Mouse (Mus musculus) lung, postnatal 25 days (tissue): ENCODE measurements around the gene Cavin3.
A peak's percentile ranks its signal among the peaks of the same experiment; 100 is the strongest.
"Not testable (repeated sequence)": the region's sequence is repeated elsewhere in the genome, so short reads cannot be mapped to it uniquely, and the experiment has no call there.

ENCODE experiments used
- DNase-seq: peaks from one replicate; pipeline ENCODE4 v3.0.0; 2022; ENCODE audit warnings: low spot score

The Cavin3 gene

DNA sequence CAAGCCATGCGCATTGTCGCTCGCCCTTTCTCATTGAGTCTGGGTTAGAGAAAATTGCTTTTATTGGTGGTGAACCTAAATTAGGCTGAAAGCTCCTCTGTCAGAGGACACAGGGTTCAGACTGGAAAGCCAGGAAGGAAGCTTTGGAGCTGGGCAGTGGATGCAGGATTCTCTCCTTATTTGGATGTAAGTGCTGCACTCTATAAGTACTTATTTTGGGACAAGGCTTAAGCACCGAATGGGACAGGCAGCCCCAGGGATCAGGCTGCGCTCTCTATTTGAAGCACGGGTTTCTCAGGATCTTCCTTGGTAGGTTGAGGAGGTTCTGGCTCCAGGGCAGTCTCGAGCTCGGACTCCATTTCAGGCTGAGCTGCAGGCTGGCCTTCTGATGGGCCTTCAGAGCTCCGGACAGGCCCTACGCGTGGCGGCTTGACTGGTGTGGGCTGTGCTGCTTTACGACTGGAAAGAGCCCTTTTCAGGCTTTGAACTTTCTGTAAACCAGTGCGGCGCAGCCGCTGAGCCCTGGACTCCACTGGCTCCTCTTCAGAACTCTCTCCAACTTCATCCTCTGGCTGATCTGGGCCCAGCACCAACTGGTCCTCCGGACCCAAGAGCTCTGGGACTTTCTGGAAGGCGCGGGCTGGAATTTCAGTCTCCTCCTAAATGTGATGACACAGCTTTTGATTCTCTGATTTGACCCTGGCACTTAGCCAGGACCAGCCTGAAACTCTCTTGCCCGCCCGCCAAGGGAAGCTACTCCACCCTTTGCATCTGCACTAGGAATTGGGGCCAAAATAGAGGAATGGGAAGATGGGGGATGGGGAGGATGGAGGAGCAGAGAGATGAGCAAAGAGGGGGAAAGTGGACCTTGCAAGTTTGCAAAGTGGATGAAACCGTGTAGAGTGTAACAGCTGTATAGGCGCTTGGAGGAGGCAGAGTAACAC is 1.3 kb downstream of the Cavin3 start:
- DNase-seq = peak; percentile 53

- DNase-seq = no peak
Observed at GRCm38 (mm10) chr7:105480081-105480480, 2.0 kb downstream of the Cavin3 start.

GRCm38 (mm10) chr7:105479232-105479631 is 2.9 kb downstream of the Cavin3 start:
- no peak for DNase-seq

DNA sequence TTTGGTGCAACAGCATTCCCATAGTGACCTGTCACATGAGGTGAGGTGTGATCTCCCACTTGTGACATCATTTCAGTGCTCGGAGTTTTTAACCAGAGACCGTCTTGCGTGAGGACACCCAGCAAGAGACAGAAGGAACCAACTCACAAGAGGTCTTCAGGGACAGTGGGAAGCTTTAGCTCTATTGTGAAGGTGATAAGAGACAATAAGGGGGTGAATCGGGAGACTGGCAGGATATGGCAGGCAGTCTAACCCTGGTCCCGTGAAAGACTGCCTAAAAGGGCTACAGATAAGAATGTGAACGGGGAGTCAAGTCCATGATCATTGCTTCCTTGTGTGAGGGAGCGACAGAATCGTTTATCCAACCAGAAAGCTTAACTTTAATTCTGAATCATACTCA is 3.8 kb downstream of the Cavin3 start:
- DNase-seq = no peak

DNA sequence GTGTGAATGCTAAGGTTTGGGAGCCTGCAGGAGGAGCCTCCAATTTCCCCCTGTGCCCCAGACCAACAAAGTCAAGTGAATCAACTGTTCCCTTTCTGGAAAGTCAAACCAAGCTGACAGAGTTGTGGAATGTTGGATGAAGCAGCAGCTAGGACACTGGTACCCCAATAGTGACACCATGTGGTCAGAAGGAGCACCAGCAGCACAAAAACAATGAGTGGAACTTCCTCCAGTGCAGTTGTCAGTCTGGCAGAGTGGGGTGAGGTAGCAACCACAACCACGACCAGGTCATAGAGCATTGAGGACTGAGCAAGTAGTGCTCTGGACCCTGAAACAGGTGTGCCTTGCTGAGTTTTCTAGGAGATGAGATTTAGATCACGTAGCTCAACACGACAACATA is 4.3 kb downstream of the Cavin3 start:
- DNase-seq = peak; percentile 67

GRCm38 (mm10) chr7:105477433-105477700 is 4.7 kb downstream of the Cavin3 start:
- DNase-seq = no peak

- no peak for DNase-seq
Observed at GRCm38 (mm10) chr7:105476683-105477432, 5.2 kb downstream of the Cavin3 start.

- DNase-seq = peak; percentile 3
Observed at GRCm38 (mm10) chr7:105475396-105475949, 6.6 kb downstream of the Cavin3 start.

DNA sequence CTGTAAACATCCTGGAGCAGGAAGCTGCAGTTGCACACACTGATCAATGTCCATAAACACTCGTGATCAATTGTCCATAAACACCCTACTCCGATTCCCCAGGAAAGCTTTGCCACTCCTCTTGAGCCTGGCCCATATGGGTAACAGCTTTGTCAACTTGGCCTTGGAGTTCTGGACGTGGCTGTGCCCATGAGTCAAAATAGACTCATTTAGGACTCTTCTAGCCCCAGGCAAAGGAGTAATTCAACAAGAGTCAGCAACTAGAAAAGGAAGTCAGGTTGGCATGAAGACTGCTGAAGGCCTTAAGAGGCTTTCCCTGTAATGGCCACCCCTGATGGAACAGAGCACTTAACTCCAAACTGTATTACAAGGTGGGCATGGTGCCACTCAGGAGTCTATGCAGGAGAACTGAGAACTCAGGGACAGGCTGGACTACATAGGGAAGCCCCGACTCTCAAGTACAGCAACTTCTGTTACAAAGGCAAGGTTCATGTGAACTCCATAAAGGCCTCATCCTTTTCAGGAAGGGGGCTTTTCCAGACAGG is 7.3 kb downstream of the Cavin3 start:
- DNase-seq = no peak

DNA sequence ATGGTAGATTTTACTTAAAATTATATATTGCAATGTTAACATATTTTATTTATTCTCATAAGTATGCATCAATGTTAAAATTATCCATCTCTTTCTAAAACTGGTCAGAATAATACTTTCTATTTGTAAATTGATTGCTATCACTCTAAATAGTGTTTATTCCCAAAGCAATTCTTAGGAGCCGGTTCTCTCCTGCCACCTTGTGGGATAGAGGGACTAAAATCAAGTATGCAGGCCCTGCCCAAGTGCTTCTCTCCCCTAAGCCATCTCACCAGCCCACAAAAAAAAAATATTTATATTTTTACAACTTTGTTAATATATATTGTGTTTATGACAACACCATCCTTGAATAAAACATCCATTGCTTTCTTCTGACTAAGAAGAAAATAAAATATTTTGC is 9.5 kb downstream of the Cavin3 start:
- no peak for DNase-seq

- DNase-seq = not testable (repeated sequence)
Observed at GRCm38 (mm10) chr7:105465505-105465904, 16.6 kb downstream of the Cavin3 start.

- DNase-seq = no peak
Observed at GRCm38 (mm10) chr7:105458546-105458945, 23.6 kb downstream of the Cavin3 start.

GRCm38 (mm10) chr7:105453345-105453744 is 28.8 kb downstream of the Cavin3 start:
- not testable (repeated sequence) for DNase-seq

- DNase-seq = no peak
Observed at GRCm38 (mm10) chr7:105445076-105445475, 37.0 kb downstream of the Cavin3 start.

- no peak for DNase-seq
Observed at GRCm38 (mm10) chr7:105441426-105441825, 40.7 kb downstream of the Cavin3 start.

- DNase-seq = no peak
Observed at GRCm38 (mm10) chr7:105437979-105438772, 43.9 kb downstream of the Cavin3 start.

GRCm38 (mm10) chr7:105434798-105435197 is 47.3 kb downstream of the Cavin3 start:
- DNase-seq = no peak

DNA sequence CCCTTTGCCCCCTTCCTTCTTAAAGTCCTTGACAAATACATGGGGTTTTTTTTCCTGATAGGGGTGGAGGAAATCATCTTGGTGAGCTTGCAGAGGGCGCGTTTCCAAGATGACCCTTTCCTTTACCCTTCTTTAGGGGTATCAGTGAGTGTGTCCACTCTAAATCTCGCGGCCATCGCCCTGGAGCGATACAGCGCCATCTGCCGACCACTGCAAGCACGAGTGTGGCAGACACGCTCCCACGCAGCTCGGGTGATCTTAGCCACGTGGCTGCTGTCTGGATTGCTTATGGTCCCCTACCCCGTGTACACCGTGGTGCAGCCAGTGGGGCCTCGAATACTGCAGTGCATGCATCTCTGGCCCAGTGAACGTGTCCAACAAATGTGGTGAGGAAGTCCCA is 48.2 kb downstream of the Cavin3 start:
- no peak for DNase-seq

DNA sequence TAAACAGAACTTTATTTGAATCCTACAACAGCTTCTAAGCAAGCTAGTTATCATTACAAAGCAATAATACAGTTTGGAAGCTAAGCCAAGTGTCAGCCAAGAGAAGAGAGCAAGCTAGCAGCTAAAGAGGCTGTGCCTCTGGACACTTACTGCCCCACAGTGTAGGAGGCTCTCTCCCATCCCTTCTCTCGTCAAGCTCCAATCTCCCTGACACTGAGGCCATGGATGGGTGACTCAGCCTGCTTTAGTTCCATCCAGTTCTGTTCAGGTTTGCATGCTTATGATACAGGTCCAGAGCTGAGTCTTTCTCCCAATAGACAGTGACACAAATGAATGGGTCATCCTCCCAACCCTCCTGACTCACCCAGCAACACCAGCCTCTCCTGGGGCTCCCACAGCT is 50.0 kb downstream of the Cavin3 start:
- DNase-seq = no peak
